Mouse (Mus musculus): ENCODE results near the gene Swap70.

DNA sequence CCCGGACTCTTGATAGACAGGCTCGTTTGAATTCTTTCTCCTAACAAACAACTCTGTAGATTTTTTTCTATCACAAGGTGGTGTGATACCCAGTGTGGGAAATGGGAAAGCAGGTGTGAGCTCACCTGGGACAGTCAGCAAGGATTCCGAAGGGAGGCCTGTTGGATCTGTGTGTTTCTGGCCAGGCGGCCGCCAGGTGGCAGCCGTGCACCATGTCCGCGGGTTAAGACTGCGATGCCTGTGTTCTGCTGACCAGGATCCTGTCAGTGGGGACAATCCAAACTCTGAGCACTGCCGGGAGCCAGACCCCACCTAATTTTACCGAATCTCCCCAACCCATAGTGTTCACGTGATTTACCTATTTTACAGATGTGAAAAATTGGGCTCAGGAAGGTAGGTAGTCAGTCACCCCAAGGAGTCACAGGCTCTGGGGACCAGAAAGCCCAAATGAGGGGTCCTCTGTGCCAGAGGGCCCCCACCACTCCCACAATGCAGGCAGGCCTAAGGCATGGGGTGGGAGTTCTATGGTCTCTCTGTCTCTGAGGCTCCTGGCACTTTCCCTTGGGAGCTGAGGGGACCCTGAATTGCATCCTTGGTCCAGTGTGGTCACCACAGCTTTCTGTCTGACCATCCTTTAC is 65.4 kb downstream of the Swap70 start:
- TF ChIP-seq CTCF (IDR thresholded peaks at IDR 0.05) (peak; percentile 97), EP300 (IDR thresholded peaks at IDR 0.05) (no peak)

Data from lung, postnatal 0 days (tissue).